Mouse (Mus musculus): ENCODE data around the gene Amz2.

GRCm38 (mm10) chr11:109441119-109441518, 15.4 kb downstream of the Amz2 start:
- TF ChIP-seq CTCF (IDR thresholded peaks at IDR 0.05; ENCODE audit: borderline replicate concordance, control insufficient read depth, extremely low read depth, insufficient read depth, low read length, poor library complexity) (no peak), POLR2A (IDR thresholded peaks at IDR 0.05; ENCODE audit: control insufficient read depth, extremely low read depth, insufficient read depth, low read length, poor library complexity) (no peak)

All from thymus, adult 2 months (tissue).